In genomic region chr5:64651407-64651806, GRCm38 (mm10) we compare ENCODE assay signal across 15 mouse cellular contexts.
A peak's percentile ranks its signal among the peaks of the same experiment; 100 is the strongest.
DNase-seq lines count a peak whose midpoint lies in the region; ATAC-seq and TF ChIP-seq lines count a peak whose summit lies in the region.
"Had no signal": no experiment of that assay in that cellular context is flagged by ENCODE, and none has a peak within 500 bp of the region (broad histone marks: within the 10 kb centered on the region; RNA-seq: fewer than 3 reads in every experiment).

No protein-coding gene starts in this region.

- H3K79me2 ChIP-seq in MEL (ENCODE audit: control insufficient read depth, insufficient read depth, low read length, poor library complexity): no peaks in the 10 kb centered on the region

- no peak for TF ChIP-seq CTCF in MEL (IDR thresholded peaks at IDR 0.05 in 2 of 3, conservative IDR thresholded peaks at IDR 0.05 in 1 of 3; ENCODE audit: control insufficient read depth in 1 of 3, insufficient read depth in 1 of 3, low read depth in 2 of 3, low read length in 3 of 3, poor library complexity in 1 of 3, severe bottlenecking in 1 of 3)

- no peaks in the 10 kb centered on the region for H3K36me3 ChIP-seq in heart, embryonic 10.5 days
- H3K36me3 ChIP-seq in MEL (ENCODE audit: control insufficient read depth in 1 of 2, insufficient read depth in 2 of 2, low read length in 2 of 2): peaks cover 0 to 10% of the 10 kb centered on the region in 2 experiments; a peak in 2 of 4 replicates
- H3K36me3 ChIP-seq: limb, embryonic 10.5 days; liver, embryonic 15.5 days had no signal

- peaks cover 22% of the 10 kb centered on the region for H3K4me1 ChIP-seq in heart, embryonic 10.5 days
- peaks cover 0 to 10% of the 10 kb centered on the region in 2 experiments; a peak in 2 of 4 replicates for H3K4me1 ChIP-seq in MEL (ENCODE audit: control insufficient read depth in 1 of 2, insufficient read depth in 2 of 2, low read length in 2 of 2)

- H3K27me3 ChIP-seq in heart, embryonic 10.5 days (ENCODE audit: insufficient read depth, poor library complexity, severe bottlenecking): no peaks in the 10 kb centered on the region
- H3K27me3 ChIP-seq in MEL (ENCODE audit: control insufficient read depth in 1 of 2, insufficient read depth in 2 of 2, low read length in 2 of 2): no peaks in the 10 kb centered on the region
- H3K27me3 ChIP-seq: CH12.LX; liver, embryonic 15.5 days had no signal

- no peak overlapping the region for H3K27ac ChIP-seq in heart, embryonic 10.5 days
- peak overlapping the region; percentile 24; the same call in 1 of the 2 replicates for H3K27ac ChIP-seq in MEL (ENCODE audit: control insufficient read depth, low read depth, low read length)
- H3K27ac ChIP-seq: gastrocnemius, adult 2 months; limb, embryonic 10.5 days; liver, embryonic 15.5 days had no signal

- no peak overlapping the region for H3K9ac ChIP-seq in MEL (ENCODE audit: control insufficient read depth, low read depth, low read length, poor library complexity, severe bottlenecking)
- H3K9ac ChIP-seq: liver, embryonic 15.5 days had no signal

- H3K9me3 ChIP-seq in heart, embryonic 10.5 days: no peaks in the 10 kb centered on the region
- no peaks in the 10 kb centered on the region for H3K9me3 ChIP-seq in MEL (replicated peaks; ENCODE audit: insufficient read depth, low read length)
- H3K9me3 ChIP-seq: limb, embryonic 10.5 days; liver, embryonic 15.5 days had no signal

- 0 out of 2 replicates have a peak, but pooled peaks have one; percentile 36 for ATAC-seq in common myeloid progenitor, adult 5-6 weeks (replicated peaks; ENCODE audit: low read depth, poor library complexity, severe bottlenecking)

- H3K4me3 ChIP-seq in heart, embryonic 10.5 days: no peak overlapping the region
- H3K4me3 ChIP-seq in MEL (ENCODE audit: control insufficient read depth in 1 of 2, insufficient read depth in 1 of 2, low read depth in 2 of 2, low read length in 2 of 2): no peak overlapping the region
- H3K4me3 ChIP-seq: gastrocnemius, adult 2 months; limb, embryonic 10.5 days; liver, embryonic 15.5 days had no signal

- no peak for TF ChIP-seq RAD21 in MEL (IDR thresholded peaks at IDR 0.05; ENCODE audit: low read depth, low read length)

- WGBS in heart, embryonic 10.5 days: 77% methylated on average over 3 of the region's 3 CpGs

- peak; percentile 57 to 59; a peak in 3 of 4 replicates for TF ChIP-seq EP300 in MEL (IDR thresholded peaks at IDR 0.05; ENCODE audit: low read depth in 1 of 2, low read length in 2 of 2)

- peak; percentile 78 for DNase-seq in heart, adult 11 months
- DNase-seq in heart, embryonic 10.5 days (ENCODE audit: low spot score): no peak
- peak; percentile 85 for DNase-seq in MEL (ENCODE audit: low read depth, low spot score)
- DNase-seq in naive thymus-derived CD4-positive, alpha-beta T cell, adult 2 months (ENCODE audit: low read depth): peak; percentile 44
- DNase-seq in testis, postnatal 10 days (ENCODE audit: low spot score): no peak
- no peak for DNase-seq in gastrocnemius, postnatal 4 days (ENCODE audit: low spot score in 2 of 2)
- no peak for DNase-seq in heart, adult 8-10 months (ENCODE audit: low spot score)
- DNase-seq: gastrocnemius, adult 2 months; lung, postnatal 4 days; right cerebral cortex, adult 18-20 months; thymus, postnatal 25 days had no signal

- TF ChIP-seq POLR2A in MEL (IDR thresholded peaks at IDR 0.05; ENCODE audit: control insufficient read depth in 1 of 2, insufficient read depth in 1 of 2, low read depth in 1 of 2, low read length in 2 of 2, poor library complexity in 1 of 2): no peak

TF ChIP-seq in MEL, 35 proteins besides CTCF, POLR2A, EP300 and RAD21:
- TF ChIP-seq KAT2A (conservative IDR thresholded peaks at IDR 0.05; ENCODE audit: low read depth, low read length): no peak
- no peak for TF ChIP-seq TCF12 (IDR thresholded peaks at IDR 0.05; ENCODE audit: low read depth, low read length)
- 0 out of 2 replicates have a peak, but pooled peaks have one; percentile 28 for TF ChIP-seq GATA1 (IDR thresholded peaks at IDR 0.05; ENCODE audit: low read depth, low read length)
- TF ChIP-seq ETS1 (IDR thresholded peaks at IDR 0.05; ENCODE audit: low read depth, low read length): peak; percentile 65; the same call in 1 of the 2 replicates
- TF ChIP-seq JUND (IDR thresholded peaks at IDR 0.05; ENCODE audit: low read depth, low read length): peak; percentile 51; the same call in 1 of the 2 replicates
TF ChIP-seq in MEL: peak in this region for 3.

Comparison
In these comparisons a context has a peak if more than half of its experiments do, and no peak if none do; other contexts are left out.
1. DNase-seq: peak in heart, adult 11 months (single experiment), MEL (single experiment) and naive thymus-derived CD4-positive, alpha-beta T cell, adult 2 months (single experiment); none in heart, embryonic 10.5 days (single experiment), testis, postnatal 10 days (single experiment), gastrocnemius, postnatal 4 days (0 of 2) and heart, adult 8-10 months (single experiment).